Mouse (Mus musculus) left cerebral cortex, adult 9 months (tissue): ENCODE data around the gene Rnf227.
"Not testable (repeated sequence)": the region's sequence is repeated elsewhere in the genome, so short reads cannot be mapped to it uniquely, and the experiment has no call there.

Experiments used
- DNase-seq, 2 experiments: peaks; one replicate each; pipeline ENCODE4 v3.0.0; 2022; ENCODE audit warnings: low spot score in 2 of 2

Rnf227 gene

DNA sequence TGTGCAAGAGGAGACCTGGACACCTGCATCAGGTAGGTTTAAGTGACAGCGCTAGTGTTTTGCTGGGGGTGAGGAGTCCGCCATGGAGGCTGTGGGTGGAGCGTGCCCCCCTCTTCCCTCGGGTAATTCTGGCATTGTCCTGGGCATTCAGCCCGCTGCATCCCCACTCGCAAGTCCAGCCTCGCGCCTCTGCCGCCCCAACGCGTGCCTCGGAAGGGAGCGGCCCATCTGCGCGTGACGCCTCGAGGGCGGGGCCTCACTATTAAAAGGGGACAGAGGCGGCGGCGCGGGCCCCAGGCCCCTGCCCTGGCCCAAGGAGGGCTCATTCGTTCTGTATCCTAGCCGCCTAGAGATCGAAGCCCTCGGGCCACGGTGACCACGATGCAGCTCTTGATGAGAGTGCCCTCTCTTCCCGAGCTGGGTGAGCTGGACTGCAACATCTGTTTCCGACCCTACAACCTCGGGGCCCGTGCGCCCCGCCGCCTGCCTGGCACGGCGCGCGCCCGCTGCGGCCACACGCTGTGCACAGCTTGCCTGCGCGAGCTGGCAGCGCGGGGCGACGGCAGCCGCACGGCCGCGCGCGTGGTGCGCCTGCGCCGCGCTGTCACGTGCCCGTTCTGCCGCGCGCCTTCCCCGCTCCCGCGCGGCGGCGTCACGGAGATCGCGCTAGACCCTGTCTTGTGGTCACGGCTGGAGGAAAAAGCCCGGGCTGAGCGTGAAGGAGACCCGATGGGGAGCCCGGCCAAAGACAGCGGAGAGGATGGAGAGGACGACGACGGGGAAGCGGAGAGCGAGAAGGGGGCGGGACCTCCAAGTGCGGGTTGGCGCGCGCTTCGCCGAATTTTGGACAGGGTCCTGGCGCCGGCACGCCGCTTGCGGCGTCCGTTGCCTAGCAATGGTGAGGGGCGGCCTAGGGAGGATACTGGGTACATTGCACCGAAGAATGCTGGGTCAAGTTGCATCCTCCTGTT, at the start of gene Rnf227:
Gene Rnf227 (plus strand): TSS at position 301 of the 971 bp plus-strand sequence.
- peak in 1 of 2 experiments; percentile 69 for DNase-seq

DNA sequence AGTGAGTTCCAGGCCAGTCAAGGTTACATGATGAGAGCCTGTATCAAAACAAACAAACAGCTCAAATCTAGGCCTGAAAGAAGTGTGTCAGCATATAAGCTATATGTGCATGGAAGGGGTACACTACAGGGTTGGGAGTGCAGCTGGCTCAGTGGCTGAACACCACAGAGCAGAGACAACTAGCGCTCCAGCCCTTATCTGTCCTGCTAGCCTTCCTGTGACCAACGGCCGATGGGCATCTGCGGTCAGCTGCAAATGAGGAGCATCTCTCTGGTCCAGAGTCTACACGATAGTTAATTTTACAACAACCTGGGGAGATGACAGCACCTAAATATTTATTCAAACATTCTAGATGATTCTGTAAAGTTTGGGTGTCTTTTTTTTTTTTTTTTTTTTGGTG, 49.1 kb upstream of the Rnf227 start:
- no peak for DNase-seq

DNA sequence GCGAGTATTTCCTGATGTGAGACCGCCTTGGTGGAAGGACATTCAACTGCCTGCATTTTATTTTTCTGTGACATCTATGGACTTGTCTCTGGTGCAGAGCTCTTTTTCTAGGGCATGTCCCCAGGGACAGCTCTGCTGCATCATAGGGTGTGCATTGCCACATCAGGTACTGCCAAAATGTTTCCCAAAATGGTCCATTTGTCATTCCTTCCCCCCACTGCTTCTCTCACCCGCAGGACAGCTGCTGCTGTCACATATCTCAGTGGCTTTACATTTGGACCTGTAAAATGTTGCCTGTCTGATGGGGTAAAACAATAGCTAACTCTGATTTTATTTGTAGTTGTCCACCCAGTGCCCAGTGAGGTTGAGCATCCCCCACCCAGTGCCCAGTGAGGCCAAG, 45.0 kb upstream of the Rnf227 start:
- DNase-seq: peak in 1 of 2 experiments; percentile 23

DNA sequence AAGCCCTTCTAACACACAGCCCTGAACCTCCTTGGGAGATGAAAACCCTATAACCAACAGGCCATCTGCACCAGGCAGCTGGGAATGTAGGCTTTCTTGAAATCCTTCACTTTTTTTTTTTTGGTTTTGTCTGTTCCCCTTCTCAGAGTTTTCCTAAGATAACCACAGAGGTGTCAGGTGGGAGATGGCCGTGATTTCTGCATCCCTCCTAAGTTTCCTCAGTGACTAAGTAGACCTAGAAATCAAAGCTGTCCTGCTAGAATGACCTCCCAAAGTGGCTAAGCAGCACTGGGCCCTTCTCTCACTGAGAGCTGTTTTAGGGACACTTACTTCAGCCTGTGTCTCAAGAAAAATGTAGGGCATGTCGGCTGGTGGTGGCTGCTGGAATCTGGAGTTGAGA, 42.5 kb upstream of the Rnf227 start:
- DNase-seq: no peak

DNA sequence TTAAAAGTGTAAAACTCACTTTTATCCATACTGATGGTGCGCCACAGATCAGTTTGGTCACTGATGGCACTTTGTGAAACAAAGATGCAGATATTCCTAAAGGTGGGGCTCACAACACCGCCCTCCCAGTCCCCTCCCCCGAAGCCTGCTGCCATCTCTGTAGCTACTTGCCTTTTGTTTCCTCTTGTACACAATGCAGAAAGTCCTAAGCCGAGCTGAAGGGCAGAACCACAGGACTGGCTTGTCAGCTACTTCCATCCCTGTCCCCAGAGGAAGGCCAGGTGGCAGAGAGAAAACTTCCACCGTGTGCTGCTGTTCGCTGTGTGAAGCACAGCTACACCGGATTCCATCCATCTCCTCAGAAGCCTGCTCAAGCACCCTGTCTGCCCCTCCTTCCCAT, 42.0 kb upstream of the Rnf227 start:
- no peak for DNase-seq

DNA sequence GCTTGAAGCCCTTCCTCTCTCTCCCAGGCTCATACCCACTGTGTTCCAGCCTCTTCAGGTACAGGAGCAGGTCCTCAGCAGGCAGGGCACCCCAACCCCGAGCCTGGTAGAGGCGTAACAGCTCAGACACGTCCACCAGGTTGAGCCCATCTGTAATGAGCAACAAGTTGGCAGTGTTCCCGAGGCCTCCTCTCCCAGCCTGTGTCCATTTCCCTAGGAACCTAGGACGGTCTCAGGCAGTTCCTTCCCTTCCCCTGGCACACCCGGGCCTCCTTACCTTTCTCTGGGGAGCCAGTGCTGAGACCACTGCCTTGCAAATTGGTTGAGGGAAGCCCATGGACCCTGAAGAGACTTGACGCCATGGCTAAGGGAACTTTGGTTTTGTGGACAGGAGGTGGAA, 37.4 kb upstream of the Rnf227 start:
- no peak for DNase-seq

DNA sequence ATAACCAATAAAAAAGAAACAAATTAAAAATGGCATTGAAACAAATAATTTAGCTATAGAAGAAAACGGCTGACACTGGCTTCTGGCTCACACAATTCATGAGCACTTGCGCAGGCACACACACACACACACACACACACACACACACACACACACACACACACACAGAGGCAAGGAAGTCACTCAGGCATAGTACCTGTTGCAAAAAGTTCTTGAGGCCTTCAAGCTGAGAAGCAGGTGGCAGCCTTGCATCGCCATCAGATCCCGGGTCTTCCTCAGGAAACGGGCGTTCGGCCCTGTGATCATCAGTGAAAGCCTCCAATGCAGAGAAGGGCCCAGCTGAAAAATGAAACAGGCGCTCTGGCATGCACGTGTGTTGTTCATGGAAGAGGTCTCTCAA, 35.0 kb upstream of the Rnf227 start:
- DNase-seq: no peak

DNA sequence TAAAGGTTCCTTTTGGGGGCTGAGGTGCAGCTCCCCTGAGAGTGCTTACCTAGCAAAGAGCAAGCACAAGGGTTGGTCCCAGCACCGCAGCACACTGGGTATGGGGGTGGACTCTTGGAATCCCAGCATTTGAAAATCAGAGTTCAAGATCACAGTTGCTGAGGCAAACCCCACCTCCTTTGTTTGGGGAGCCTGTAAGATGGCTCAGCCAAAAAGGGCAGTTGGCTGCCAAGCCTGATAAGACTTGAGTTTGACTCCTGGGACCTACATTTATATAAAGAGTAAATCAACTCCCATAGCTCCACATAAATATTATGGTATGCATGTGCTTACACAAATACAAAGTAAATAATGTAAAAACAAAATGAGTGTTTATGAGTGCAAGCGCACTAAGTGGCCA, 34.2 kb upstream of the Rnf227 start:
- DNase-seq: no peak

DNA sequence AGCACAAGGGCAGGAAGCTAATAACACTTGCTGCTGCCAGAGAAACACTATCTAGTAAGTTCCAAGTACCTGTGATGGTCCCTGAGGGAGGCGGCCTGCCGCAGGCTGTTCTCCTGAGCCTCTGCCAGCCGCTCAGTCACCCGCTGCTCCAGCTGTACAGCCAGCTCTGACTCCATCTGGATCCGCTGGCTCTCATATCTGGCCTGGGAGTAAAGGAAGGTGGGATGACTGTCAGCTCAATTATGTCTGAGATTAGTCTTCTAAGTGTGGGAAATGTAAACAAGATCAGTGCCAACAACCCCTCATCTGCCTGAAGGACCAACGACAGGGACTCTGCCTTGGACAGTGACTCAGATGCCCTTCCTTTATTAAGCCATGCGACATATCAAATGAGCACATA, 29.0 kb upstream of the Rnf227 start:
- no peak for DNase-seq

DNA sequence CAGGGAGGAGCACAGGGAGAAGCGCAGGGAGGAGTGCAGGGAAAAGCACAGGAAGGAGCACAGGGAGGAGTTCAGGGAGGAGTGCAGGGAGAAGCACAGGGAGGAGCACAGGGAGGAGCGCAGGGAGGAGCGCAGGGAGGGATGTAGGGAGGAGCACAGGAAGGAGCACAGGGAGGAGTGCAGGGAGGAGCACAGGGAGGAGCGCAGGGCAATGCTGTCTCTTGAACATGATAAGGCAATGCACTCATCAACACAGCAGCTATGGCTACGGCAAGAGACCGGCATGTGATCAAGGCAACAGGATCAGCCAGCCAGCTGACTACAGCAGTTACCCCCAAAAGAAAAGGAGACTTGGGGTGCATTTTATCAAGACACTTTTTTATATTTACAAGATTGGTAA, 23.9 kb upstream of the Rnf227 start:
- DNase-seq: no peak

DNA sequence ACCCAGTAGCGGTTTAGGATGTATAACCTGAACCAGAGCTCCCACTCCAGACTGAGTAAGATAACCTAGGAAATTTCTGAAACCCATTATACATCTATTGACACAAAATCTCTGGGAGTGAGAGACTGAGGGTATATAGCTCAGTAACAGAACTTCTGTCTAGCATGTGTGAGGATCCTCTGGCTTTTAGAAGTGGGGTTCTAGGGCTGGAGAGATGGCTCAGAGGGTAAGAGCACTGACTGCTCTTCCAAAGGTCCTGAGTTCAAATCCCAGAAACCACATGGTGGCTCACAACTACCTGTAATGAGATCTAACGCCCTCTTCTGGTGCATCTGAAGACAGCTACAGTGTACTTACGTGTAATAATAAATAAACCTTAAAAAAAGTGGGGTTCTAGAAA, 22.3 kb upstream of the Rnf227 start:
- not testable (repeated sequence) for DNase-seq

DNA sequence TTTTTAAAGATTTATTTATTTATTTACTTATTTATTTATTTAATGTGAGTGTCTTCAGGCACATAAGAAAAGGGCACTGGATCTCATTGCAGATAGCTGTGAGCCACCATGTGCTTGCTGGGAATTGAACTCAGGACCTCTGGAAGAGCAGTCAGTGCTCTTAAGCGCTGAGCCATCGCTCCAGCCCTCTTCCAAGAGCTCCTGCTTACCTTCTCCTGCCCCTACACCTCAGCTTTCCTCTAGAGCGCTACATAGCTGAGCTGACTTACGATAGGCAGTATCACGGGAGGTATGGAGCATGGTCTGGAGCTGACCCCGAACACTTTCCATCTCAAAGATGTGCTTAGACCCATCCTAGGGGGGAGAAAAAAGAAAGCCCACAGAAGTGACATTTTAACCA, 18.7 kb upstream of the Rnf227 start:
- no peak for DNase-seq

DNA sequence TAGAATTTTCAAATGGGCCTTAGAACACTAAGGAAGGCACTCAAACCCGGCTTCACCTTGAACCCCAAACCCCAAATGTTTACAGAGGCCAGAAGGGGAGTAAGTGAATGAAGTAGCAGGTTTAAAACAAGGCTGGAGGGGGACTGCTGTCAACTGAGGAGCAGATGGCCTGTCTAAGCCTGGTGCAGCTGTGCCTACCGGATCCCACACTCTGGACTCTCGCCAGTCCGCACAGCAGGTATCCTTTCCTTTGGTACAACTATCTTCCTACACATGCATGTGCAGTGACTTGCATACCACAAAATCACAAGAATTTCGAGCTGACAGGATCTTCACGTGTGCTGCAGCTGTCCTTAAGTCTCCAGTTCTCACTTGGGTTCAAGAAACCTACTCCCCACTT, 18.3 kb upstream of the Rnf227 start:
- peak in 1 of 2 experiments; percentile 63 for DNase-seq

DNA sequence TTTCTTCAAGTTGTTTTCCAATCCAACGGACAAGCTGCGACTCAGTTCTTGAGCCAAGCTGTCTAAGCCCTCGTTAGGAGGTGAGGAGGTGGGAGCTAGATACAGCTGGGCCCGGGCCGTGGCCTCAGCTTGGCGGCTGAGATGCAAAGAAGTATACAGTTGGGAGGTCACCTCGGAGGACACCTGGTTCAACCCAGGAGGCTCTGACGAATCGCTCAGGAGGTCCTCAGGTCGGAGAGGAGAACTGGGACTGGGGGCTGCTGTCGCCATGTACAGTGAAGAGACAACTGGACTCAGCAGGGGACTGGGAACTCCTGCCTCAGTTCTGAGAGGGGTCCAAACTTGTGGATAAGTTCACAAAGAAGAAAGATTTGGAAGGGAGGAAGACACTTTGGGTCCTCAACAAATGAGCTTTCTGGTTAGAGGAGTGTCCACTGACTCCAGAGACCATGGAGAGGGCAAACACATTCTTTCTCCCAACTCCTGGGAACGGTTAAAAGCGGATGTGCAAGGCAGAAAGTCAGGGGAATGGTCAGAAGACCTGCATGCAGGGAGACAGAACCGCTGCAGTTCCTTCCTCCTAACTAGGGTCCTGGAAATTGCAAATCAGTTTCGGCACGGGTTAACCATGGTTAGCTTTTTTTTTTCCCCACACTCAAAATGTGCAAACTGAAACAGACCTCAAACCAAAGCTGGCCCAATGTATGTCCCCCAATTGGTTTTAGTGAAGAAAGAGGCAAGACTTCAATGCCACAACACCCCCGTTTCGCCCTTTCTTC, 17.4 kb upstream of the Rnf227 start:
- DNase-seq: no peak

DNA sequence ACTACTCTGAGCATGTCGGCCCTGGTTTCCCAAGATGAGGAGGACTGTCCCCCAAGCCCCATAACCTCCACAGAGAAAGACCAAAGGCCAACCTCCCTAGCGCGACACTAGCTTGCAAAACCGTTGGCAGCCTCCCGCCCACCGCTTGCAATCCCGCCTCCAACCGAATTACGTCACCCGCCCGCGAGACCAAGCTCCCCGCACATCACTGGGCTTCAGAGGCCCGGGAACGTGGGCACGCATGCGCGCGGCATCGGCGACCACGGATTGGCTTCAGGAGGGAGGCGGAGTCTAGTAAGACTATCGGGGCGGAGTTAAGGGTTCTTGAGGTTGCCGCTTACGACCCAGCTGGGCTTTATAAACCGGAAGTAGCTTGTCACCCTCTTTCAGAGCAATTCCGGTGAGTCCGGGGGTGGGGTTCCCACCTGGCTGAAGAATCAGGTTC, 16.6 kb upstream of the Rnf227 start, which contains the start of the genes Cntrob and Trappc1:
Gene Cntrob (minus strand): TSS at position 109 of the 445 bp plus-strand sequence.
Gene Trappc1 (plus strand): TSS at position 314 of the 445 bp plus-strand sequence.
- DNase-seq: peak; percentile 98 to 99

DNA sequence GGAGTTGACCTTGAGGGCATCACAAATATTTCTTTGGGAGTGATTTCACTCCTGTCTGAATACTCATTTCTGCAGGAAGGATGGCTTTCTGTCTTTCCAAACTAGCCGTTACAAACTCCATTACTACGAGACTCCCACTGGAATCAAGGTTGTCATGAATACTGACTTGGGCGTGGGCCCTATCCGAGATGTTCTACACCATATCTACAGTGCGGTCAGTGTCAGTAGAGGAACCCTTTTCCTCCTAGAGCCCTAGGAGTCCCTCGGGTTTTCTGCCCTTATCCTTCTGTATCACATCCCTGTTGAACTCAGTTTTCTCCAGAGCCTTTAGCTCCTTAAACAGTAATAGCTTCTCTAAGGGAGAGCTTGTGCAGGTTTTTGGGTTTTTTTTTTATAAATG, 15.5 kb upstream of the Rnf227 start:
- no peak for DNase-seq

DNA sequence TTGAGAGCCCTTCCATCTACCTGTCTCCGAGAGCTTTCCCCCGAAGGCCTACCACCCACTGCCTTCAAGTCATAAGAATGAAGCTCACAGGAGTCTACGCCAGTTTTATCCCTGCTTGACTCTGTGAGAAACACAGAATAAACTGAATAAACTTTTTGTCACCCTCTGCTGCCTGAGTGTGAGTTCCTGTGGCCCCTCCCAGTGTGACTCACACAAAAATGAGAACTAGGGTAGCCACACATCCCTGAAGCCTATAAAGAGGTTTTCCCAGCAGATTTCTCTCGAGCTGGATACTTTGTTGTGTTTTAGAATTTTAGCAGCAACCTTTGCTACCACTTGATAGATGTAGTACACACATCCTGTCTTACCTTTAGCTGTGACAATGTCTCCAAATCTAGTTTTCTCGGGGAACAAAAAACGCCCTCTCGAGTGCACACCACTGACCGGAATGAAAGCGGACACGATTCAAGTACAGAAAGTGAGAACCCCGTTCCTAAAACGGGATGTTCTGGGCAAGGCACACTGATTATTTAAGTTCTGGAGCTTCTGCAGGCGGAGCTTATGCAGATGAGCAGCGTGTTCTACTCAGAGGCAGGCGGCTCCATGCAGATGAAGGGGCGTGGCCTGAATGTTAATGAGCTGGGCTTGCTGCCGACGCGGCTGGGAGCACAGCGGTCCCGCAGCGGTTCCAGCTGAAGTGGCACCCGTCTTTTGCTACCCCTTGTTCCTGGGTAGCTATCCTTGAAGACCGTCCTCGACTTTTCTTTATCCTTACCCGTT, 14.4 kb upstream of the Rnf227 start, which contains the start of gene Kcnab3:
Gene Kcnab3 (plus strand): TSS at position 631 of the 780 bp plus-strand sequence.
- DNase-seq: peak in 1 of 2 experiments; percentile 86

DNA sequence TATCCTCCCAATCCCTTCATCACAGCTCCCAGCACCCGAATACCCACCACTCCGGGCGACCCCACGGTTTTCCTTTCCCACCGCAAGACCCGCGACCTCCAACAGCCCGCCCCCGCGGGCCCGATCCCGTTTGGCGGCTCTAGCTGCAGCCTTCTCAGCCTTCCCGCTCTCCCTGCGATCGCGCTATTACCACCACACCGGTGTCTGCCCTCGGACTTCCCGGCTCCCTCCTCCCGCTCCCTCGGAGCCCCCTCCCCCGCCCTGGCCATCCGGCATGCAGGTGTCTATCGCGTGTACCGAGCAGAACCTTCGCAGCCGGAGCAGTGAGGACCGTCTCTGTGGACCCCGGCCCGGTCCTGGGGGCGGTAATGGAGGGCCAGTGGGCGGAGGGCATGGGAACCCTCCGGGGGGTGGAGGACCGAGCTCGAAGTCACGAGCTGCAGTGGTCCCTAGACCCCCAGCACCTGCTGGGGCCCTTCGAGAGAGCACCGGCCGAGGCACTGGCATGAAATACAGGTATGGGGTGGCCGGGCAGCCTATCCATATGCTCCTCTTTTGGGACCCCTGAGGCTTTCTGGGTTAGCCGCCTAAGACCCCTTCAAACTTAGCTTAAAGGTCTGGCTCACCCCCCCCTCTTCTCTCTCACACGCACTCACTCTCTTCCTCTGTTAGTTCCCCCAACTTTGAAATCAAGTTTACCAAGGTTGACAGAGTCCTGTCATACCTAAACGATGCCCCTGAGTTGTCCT, 13.7 kb upstream of the Rnf227 start:
- DNase-seq: no peak

DNA sequence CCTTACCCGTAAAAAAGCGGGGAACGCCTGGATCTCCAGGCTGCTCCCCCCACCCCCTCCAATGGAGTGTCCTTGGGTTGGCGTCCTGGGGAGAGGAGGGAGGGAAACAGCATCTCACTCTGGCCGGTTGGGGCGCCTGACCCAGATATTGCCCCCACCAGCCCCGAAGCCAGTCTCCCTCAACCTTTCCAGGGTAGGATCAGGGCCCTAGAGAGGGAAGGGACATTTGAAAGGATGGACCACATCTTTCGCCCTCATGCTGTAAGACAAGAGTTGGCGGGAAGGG, 13.2 kb upstream of the Rnf227 start:
- no peak for DNase-seq

DNA sequence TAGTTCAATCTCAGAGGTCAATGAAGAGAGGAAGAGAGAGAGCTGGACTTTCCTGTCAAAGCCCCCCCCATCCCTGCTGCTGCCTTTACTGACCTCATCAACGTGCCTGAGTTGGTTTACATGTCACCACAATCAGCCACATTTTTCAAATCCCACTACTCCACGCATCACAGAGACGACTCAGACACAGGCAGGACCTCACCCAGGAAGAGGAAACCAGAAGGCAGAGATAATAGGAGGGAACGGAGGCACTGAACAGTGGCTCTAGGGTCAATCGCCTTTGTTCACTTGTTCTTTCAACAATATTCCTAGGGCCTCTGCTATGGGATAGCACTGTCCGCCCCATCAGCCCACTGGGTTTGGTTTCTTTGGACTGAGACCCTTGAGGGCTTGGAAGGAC, 12.6 kb upstream of the Rnf227 start:
- no peak for DNase-seq

DNA sequence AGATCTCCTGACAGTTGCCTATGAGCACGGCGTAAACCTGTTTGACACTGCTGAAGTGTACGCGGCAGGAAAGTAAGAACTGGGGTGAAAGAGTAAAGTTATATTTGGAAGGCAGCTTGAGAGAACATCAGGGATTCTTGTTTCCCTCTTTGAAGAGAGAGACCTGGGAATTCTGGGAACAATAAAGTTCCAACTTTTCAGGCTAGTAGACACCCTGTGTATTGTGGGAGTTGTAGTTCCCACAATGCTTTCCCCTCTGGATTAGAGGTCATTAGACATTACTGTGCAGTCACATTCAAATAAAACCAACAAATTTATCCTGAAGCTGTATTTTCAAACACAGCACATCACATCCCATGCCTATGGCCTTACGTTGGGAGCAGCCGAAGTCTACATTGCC, 11.7 kb upstream of the Rnf227 start:
- no peak for DNase-seq
